Mouse (Mus musculus) adrenal gland, postnatal 4 days (tissue): Measurements from ENCODE around the gene Arhgef26. TPM values are rescaled to one million over a fixed set of nuclear protein-coding genes. Genes with fewer than 3 reads are reported as not detected.

Experiments used
- DNase-seq, 2 experiments: peaks; one replicate each; pipeline ENCODE4 v3.0.0; 2021 to 2022; ENCODE audit warnings: low spot score in 2 of 2, mixed read lengths in 2 of 2
- total RNA-seq, 2 experiments: library from RNA; stranded (reverse); gene quantifications; 2 replicates each; pipeline ENCODE4 v1.2.3; 2021

Arhgef26 gene
- total RNA-seq, 2 experiments from 2014 or later, result 6.8 to 8.5 TPM

GRCm38 (mm10) chr3:62380420-62380819 is 42.3 kb downstream of the Arhgef26 start:
- no peak for DNase-seq

GRCm38 (mm10) chr3:62382853-62383252 is 44.7 kb downstream of the Arhgef26 start:
- no peak for DNase-seq

GRCm38 (mm10) chr3:62392636-62393035 is 54.5 kb downstream of the Arhgef26 start:
- DNase-seq, result no peak

- no peak for DNase-seq
Observed at GRCm38 (mm10) chr3:62394284-62394683, 56.1 kb downstream of the Arhgef26 start.

- no peak for DNase-seq
Observed at GRCm38 (mm10) chr3:62395368-62395767, 57.2 kb downstream of the Arhgef26 start.

GRCm38 (mm10) chr3:62396109-62396508 is 58.0 kb downstream of the Arhgef26 start:
- no peak for DNase-seq

- DNase-seq, result no peak
Observed at GRCm38 (mm10) chr3:62398094-62398493, 60.0 kb downstream of the Arhgef26 start.

- no peak for DNase-seq
Observed at GRCm38 (mm10) chr3:62399826-62400746, 61.9 kb downstream of the Arhgef26 start.

- no peak for DNase-seq
Observed at GRCm38 (mm10) chr3:62402466-62402865, 64.3 kb downstream of the Arhgef26 start.

GRCm38 (mm10) chr3:62404477-62405246 is 66.5 kb downstream of the Arhgef26 start:
- DNase-seq, result no peak

GRCm38 (mm10) chr3:62409555-62410182 is 71.5 kb downstream of the Arhgef26 start:
- no peak for DNase-seq

- no peak for DNase-seq
Observed at GRCm38 (mm10) chr3:62410491-62410890, 72.3 kb downstream of the Arhgef26 start.

GRCm38 (mm10) chr3:62412704-62413103 is 74.6 kb downstream of the Arhgef26 start:
- no peak for DNase-seq

- no peak for DNase-seq
Observed at GRCm38 (mm10) chr3:62414926-62415325, 76.8 kb downstream of the Arhgef26 start.

- no peak for DNase-seq
Observed at GRCm38 (mm10) chr3:62417458-62417857, 79.3 kb downstream of the Arhgef26 start.

GRCm38 (mm10) chr3:62418387-62419138 is 80.4 kb downstream of the Arhgef26 start:
- no peak for DNase-seq

- DNase-seq, result no peak
Observed at GRCm38 (mm10) chr3:62433675-62434074, 95.5 kb downstream of the Arhgef26 start.

GRCm38 (mm10) chr3:62435923-62436322 is 97.8 kb downstream of the Arhgef26 start:
- DNase-seq, result no peak

GRCm38 (mm10) chr3:62440431-62440969 is 102.4 kb downstream of the Arhgef26 start:
- no peak for DNase-seq

GRCm38 (mm10) chr3:62443582-62444194 is 105.5 kb downstream of the Arhgef26 start:
- no peak for DNase-seq
